Mouse (Mus musculus): ENCODE data around the gene Tmem150a. TPM values are rescaled to one million over a fixed set of nuclear protein-coding genes. Genes with fewer than 3 reads are reported as not detected.
A peak's percentile ranks its signal among the peaks of the same experiment; 100 is the strongest.

Tmem150a gene
- total and polyA plus RNA-seq, 3 experiments: 22.7 to 86.9 (median 22.8) TPM

- peak overlapping the region; percentile 93 for H3K27ac ChIP-seq
- H3K79me2 ChIP-seq (replicated peaks; ENCODE audit: control insufficient read depth, insufficient read depth, low read length): no peaks in the 10 kb centered on the region
- H3K9ac ChIP-seq (ENCODE audit: low read depth, low read length): peak overlapping the region; percentile 89
- 19% methylated on average over 7 of the region's 7 CpGs for WGBS
- peaks cover 10% of the 10 kb centered on the region for H3K4me1 ChIP-seq (ENCODE audit: control insufficient read depth, insufficient read depth, low read length)
- H3K4me3 ChIP-seq: peak overlapping the region; percentile 81
- no peak for TF ChIP-seq POLR2A (IDR thresholded peaks at IDR 0.05; ENCODE audit: insufficient read depth, low read depth, low read length)
- TF ChIP-seq EP300 (IDR thresholded peaks at IDR 0.05; ENCODE audit: insufficient read depth, low read depth, low read length): no peak
- no peak for DNase-seq
- intact Hi-C loops (cut with DNase I): no loop called here
- H3K27me3 ChIP-seq (ENCODE audit: control insufficient read depth, insufficient read depth, low read length): no peaks in the 10 kb centered on the region
- no peaks in the 10 kb centered on the region for H3K36me3 ChIP-seq (ENCODE audit: control insufficient read depth, insufficient read depth, low read length)
These were observed 24.3 kb downstream of the Tmem150a start for GRCm38 (mm10) chr6:72379377-72380130.

- peak; percentile 91 to 93 for DNase-seq
- intact Hi-C loops (cut with DNase I): no loop called here
- Histone ChIP-seq H3K9ac (ENCODE audit: low read depth, low read length) (peak within 1 kb of the TSS; percentile 89), H3K4me3 (peak within 1 kb of the TSS; percentile 81), H3K79me2 (replicated peaks; ENCODE audit: control insufficient read depth, insufficient read depth, low read length) (no peaks in the 10 kb centered on the region), H3K27me3 (ENCODE audit: control insufficient read depth, insufficient read depth, low read length) (no peaks in the 10 kb centered on the region), H3K36me3 (ENCODE audit: control insufficient read depth, insufficient read depth, low read length) (no peaks in the 10 kb centered on the region), H3K4me1 (ENCODE audit: control insufficient read depth, insufficient read depth, low read length) (peaks cover 7% of the 10 kb centered on the region), H3K27ac (peak within 1 kb of the TSS; percentile 93)
- WGBS: under 1% methylated on average over 49 of the region's 49 CpGs
- TF ChIP-seq CTCF (IDR thresholded peaks at IDR 0.05): peak; percentile 78
- peak; percentile 50; the same call in 1 of the 2 replicates for TF ChIP-seq POLR2A (IDR thresholded peaks at IDR 0.05; ENCODE audit: insufficient read depth, low read depth, low read length)
- TF ChIP-seq EP300 (IDR thresholded peaks at IDR 0.05; ENCODE audit: insufficient read depth, low read depth, low read length): 0 out of 2 replicates have a peak, but pooled peaks have one; percentile 3
These were observed 25.0 kb downstream of the Tmem150a start, which contains the start of gene Vamp5 for GRCm38 (mm10) chr6:72380131-72380770. TSS of gene Vamp5 (minus strand) at chr6:72380468.

GRCm38 (mm10) chr6:72382494-72382893, 27.2 kb downstream of the Tmem150a start:
- intact Hi-C loops (cut with DNase I): no loop called here
- WGBS: 77% methylated on average over 6 of the region's 6 CpGs
- Histone ChIP-seq H3K27me3 (ENCODE audit: control insufficient read depth, insufficient read depth, low read length) (no peaks in the 10 kb centered on the region), H3K4me3 (no peak overlapping the region), H3K4me1 (ENCODE audit: control insufficient read depth, insufficient read depth, low read length) (peaks cover 6% of the 10 kb centered on the region), H3K9ac (ENCODE audit: low read depth, low read length) (no peak overlapping the region), H3K36me3 (ENCODE audit: control insufficient read depth, insufficient read depth, low read length) (no peaks in the 10 kb centered on the region), H3K79me2 (replicated peaks; ENCODE audit: control insufficient read depth, insufficient read depth, low read length) (no peaks in the 10 kb centered on the region), H3K27ac (no peak overlapping the region; the same call in 1 of the 2 replicates)
- TF ChIP-seq POLR2A (IDR thresholded peaks at IDR 0.05; ENCODE audit: insufficient read depth, low read depth, low read length) (no peak), EP300 (IDR thresholded peaks at IDR 0.05; ENCODE audit: insufficient read depth, low read depth, low read length) (no peak), CTCF (IDR thresholded peaks at IDR 0.05) (no peak)
- no peak for DNase-seq

- WGBS: 75% methylated on average over 6 of the region's 6 CpGs
- no peak for TF ChIP-seq POLR2A (IDR thresholded peaks at IDR 0.05; ENCODE audit: insufficient read depth, low read depth, low read length)
These were observed 28.0 kb downstream of the Tmem150a start for GRCm38 (mm10) chr6:72383142-72383820.

GRCm38 (mm10) chr6:72383952-72384351, 28.7 kb downstream of the Tmem150a start:
- H3K4me1 ChIP-seq (ENCODE audit: control insufficient read depth, insufficient read depth, low read length): peaks cover 8% of the 10 kb centered on the region
- no peak overlapping the region for H3K9ac ChIP-seq (ENCODE audit: low read depth, low read length)
- H3K36me3 ChIP-seq (ENCODE audit: control insufficient read depth, insufficient read depth, low read length): no peaks in the 10 kb centered on the region
- no peaks in the 10 kb centered on the region for H3K27me3 ChIP-seq (ENCODE audit: control insufficient read depth, insufficient read depth, low read length)
- TF ChIP-seq EP300 (IDR thresholded peaks at IDR 0.05; ENCODE audit: insufficient read depth, low read depth, low read length) (no peak), POLR2A (IDR thresholded peaks at IDR 0.05; ENCODE audit: insufficient read depth, low read depth, low read length) (no peak), CTCF (IDR thresholded peaks at IDR 0.05) (no peak)
- H3K79me2 ChIP-seq (replicated peaks; ENCODE audit: control insufficient read depth, insufficient read depth, low read length): no peaks in the 10 kb centered on the region
- WGBS: 96% methylated on average over 7 of the region's 7 CpGs
- intact Hi-C loops (cut with DNase I): no loop called here
- H3K4me3 ChIP-seq: no peak overlapping the region
- DNase-seq: no peak
- H3K27ac ChIP-seq: no peak overlapping the region

More at GRCm38 (mm10) chr6:72383142-72383820, 28.0 kb downstream of the Tmem150a start:
- H3K79me2 ChIP-seq (replicated peaks; ENCODE audit: control insufficient read depth, insufficient read depth, low read length): no peaks in the 10 kb centered on the region
- intact Hi-C loops (cut with DNase I): no loop called here
- peaks cover 6% of the 10 kb centered on the region for H3K4me1 ChIP-seq (ENCODE audit: control insufficient read depth, insufficient read depth, low read length)
- no peak overlapping the region for H3K4me3 ChIP-seq
- H3K9ac ChIP-seq (ENCODE audit: low read depth, low read length): no peak overlapping the region
- H3K27ac ChIP-seq: no peak overlapping the region
- DNase-seq: no peak
- no peaks in the 10 kb centered on the region for H3K36me3 ChIP-seq (ENCODE audit: control insufficient read depth, insufficient read depth, low read length)
- H3K27me3 ChIP-seq (ENCODE audit: control insufficient read depth, insufficient read depth, low read length): no peaks in the 10 kb centered on the region

Measured in heart, adult 2 months (tissue).